Mouse (Mus musculus) large intestine, adult 2 months (tissue): ENCODE results near the gene Xrcc6. TPM values are rescaled to one million over a fixed set of nuclear protein-coding genes. Genes with fewer than 3 reads are reported as not detected.
"Not testable (repeated sequence)": the region's sequence is repeated elsewhere in the genome, so short reads cannot be mapped to it uniquely, and the experiment has no call there.

Source experiments
- DNase-seq: peaks from one replicate; pipeline ENCODE4 v3.0.0-alpha.2; 2012; ENCODE audit warnings: low read depth, low spot score
- WGBS: fragments of 180-500 bp; shearing (Covaris S2); methylation state at CpG from one replicate; pipeline ENCODE4 v1.1.7; 2018; 5-methylcytosine and 5-hydroxymethylcytosine counted together
- polyA plus RNA-seq: library from polyadenylated mRNA; depleted of rRNA; stranded (reverse); fragments of >200 nt; gene quantifications from 2 replicates; pipeline ENCODE4 v1.2.3, GENCODE M21; 2012

Gene Xrcc6
- polyA plus RNA-seq, 1 experiment = 16.8 TPM

GRCm38 (mm10) chr15:81964262-81964661 is 23.4 kb upstream of the Xrcc6 start:
- 4% methylated on average over 1 of the region's 1 CpGs for WGBS
- DNase-seq = no peak

DNA sequence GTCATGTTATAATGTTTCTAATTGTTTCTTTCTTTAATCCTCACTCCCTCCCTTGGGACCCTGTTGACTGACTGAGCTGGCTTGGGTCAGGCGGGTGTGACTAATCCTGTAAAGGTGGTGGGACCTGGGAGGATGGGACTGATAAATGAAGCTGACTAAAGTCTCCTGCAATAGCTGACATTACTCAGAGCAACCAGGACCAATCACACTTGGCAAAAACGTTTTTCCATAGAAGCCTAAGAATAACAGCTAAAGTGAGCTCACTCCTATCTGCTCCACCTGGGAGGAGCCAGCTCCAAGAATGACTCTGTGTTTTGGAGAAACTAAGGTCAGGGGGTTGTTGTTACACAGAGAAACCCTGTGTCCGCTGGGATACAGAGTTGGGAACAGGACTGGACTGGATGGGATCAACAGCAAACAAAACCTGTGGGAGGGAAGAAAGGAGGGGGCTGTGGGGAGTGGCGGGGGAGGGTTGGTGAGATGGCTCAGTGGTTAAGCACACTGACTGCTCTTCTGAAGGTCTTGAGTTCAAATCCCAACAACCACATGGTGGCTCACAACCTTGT is 22.6 kb upstream of the Xrcc6 start:
- no peak for DNase-seq
- WGBS = 68% methylated on average over 4 of the region's 4 CpGs

GRCm38 (mm10) chr15:81966062-81966829 is 21.4 kb upstream of the Xrcc6 start:
- no peak for DNase-seq
- 77% methylated on average over 13 of the region's 14 CpGs for WGBS

DNA sequence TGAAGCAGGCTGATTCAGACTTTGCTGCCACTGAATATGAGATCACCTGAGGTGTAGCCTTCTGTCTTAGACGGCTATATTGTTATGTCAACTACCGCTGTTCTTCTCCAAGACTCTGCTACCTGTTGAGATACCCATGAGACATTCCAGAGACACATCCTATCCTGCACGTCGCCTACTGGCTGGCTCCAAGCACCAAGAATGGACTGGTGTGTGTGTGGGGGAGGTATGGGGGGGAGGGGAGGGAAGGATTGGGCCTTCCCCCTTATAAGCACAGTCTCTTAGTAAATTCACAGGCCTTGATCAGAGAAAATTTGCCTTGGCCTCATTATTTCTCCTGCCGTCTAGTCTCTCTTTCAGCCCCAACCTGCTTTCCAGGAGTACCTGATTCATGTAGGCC is 19.8 kb upstream of the Xrcc6 start:
- DNase-seq = no peak
- 87% methylated on average over 5 of the region's 5 CpGs for WGBS

DNA sequence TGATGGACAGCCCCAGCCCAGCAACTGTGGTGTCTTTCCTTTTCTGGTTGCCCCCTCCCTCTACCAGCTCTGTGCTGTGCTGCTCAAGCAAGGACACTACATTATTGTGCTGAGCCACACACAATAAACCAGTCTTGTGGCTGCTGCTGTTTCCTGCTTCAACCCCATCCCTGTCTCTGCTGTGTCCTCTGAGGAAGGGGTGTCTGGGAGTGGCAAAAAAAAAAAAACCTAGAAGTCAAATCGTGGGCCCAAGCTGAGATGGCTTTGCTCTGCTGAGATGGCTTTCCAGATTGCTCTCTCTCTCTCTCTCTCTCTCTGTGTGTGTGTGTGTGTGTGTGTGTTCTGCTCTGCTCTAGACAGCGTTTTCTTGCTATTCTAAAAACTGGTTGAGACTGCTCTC is 19.2 kb upstream of the Xrcc6 start:
- WGBS = 42% methylated on average over 2 of the region's 2 CpGs
- DNase-seq = no peak

- WGBS = 30% methylated on average over 7 of the region's 7 CpGs
- no peak for DNase-seq
Measured at GRCm38 (mm10) chr15:81969173-81969572, 18.5 kb upstream of the Xrcc6 start.

- WGBS = 60% methylated on average over 6 of the region's 6 CpGs
- not testable (repeated sequence) for DNase-seq
Measured at GRCm38 (mm10) chr15:81969635-81970034, 18.0 kb upstream of the Xrcc6 start.

- WGBS = 96% methylated on average over 4 of the region's 4 CpGs
- DNase-seq = not testable (repeated sequence)
Measured at GRCm38 (mm10) chr15:81970498-81970897, 17.1 kb upstream of the Xrcc6 start.

- DNase-seq = not testable (repeated sequence)
- 93% methylated on average over 8 of the region's 8 CpGs for WGBS
Measured at GRCm38 (mm10) chr15:81975156-81975555, 12.5 kb upstream of the Xrcc6 start.

- DNase-seq = no peak
- WGBS = 95% methylated on average over 23 of the region's 23 CpGs
Measured at GRCm38 (mm10) chr15:81980321-81980720, 7.3 kb upstream of the Xrcc6 start, which contains the start of gene 1700029P11Rik. Gene 1700029P11Rik (plus strand): TSS chr15:81980540.

DNA sequence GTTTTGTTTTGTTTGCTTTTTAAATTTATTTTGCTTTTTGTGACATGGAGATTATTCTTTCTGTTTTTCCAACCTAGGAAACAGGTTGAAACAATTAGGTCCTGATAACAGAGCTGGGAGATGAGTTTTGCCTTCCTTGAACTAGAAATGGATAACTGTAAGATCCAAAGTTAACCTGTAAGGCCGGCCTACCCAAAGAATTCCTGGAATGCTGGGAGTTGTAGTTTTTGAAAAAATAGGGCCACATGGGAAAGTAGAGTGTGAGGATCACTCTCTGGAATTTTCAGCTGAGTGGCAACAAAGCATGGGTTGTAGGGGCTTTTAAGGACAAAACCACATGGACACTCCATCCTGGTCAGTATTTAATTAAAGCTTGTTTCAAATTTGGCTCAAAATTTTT is 5.5 kb upstream of the Xrcc6 start:
- WGBS = 65% methylated on average over 1 of the region's 1 CpGs
- no peak for DNase-seq

DNA sequence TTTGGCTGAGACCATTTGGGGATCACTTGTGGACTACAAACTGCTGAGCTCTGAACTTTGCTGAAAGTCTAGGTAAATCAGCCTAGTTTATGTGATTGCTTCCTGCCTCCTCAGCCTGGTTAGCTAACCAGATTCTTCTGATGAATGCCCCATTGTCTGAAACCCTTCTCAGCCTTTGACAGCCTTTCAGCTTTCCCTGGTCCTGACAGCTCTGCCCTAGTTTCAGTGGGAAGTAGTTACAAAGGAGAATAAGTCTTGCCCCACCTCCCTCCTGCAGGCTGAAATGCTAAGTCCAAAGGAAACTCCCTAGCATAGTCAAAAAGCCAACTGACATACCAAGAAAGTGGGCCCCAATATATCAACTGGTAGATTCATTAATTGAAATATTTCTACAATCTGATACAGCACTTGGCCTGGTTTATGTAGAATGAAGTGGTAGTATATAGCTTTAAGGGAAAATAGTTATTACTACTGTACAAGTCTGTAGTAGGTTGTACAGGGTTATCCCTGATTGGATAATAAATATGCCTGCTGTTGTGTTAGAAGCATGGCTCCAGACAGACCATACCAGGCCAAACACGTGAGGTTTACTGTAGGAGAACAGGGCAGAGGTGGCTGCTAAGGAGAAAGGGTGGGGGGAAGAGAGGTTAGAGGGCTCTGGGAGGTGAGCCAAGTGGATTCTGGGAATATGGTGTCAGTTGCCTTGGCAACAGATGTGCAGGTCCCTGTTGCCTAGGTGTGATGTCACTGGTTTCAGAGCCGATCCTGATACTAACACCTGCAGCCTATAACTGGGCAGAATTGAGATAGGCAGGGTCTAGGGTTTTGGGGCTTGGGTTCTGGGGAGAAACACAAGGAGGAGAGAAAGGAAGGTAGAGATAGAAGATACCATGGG is 2.1 kb upstream of the Xrcc6 start:
- DNase-seq = no peak
- 54% methylated on average over 2 of the region's 2 CpGs for WGBS

- peak; percentile 64 for DNase-seq
- 50% methylated on average over 11 of the region's 11 CpGs for WGBS
Measured at GRCm38 (mm10) chr15:81989371-81990062, 1.9 kb downstream of the Xrcc6 start.

DNA sequence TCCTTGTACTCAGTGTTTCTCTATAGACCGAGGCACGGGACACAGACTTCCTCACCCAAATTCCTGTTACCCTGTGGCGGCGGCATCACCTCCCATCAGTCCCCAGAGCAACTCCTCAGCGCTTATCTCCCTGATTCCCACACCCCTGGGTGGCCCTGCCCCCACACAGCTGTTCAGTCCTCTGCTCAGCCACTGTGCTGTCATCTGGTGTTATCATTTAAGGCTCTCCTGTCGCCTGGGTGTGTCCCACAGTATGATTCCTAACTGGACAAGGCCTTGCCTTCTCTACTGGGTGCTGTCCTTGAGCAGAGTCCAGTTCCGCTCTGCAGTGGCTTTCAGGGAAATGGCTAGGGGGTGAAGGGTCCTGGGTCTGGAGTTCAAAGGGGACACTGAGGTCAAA is 2.9 kb downstream of the Xrcc6 start:
- 43% methylated on average over 7 of the region's 7 CpGs for WGBS
- DNase-seq = no peak

DNA sequence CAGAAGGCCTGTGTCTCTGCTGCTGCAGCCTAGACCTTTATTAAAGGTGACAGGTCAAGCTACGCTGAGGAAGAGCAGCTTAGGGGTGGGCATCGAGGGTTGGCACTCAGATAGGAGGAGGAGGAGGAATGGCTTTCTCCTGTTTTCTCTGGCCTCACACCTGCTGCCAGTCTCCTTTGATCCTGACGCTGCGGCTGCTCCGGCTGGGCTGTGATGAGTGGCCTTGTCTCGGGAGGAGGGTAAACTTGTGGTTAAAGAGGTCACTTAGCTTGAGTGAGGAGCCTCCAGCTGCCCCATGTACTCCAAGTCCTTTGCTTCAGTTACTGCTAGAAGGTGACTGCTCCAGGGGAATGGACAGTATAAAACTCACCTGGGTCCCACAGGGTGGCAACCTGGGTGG is 6.4 kb downstream of the Xrcc6 start:
- 80% methylated on average over 6 of the region's 6 CpGs for WGBS
- DNase-seq = no peak

GRCm38 (mm10) chr15:82004257-82004656 is 16.6 kb downstream of the Xrcc6 start:
- WGBS = 35% methylated on average over 8 of the region's 8 CpGs
- DNase-seq = no peak

DNA sequence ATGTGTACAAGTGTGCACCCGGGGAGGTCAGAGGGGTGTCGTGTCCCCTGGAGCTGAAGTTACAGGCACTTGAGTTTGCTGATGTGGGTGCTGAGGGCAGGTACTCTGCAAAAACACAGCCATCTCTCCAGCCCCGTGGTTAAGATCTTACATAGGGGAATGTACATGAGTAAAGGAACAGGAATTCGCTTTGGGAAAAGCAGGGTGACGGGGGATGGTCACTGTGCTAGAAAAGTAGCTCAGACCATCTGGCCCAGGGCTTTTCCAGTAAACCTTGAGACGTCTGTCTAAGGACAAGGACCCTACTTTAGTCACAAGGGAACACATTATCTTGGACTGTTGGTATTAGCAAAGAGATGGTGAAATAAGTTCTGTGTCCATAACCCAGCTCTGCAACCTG is 24.3 kb downstream of the Xrcc6 start:
- no peak for DNase-seq
- WGBS = 84% methylated on average over 6 of the region's 6 CpGs

GRCm38 (mm10) chr15:82014745-82015391 is 27.2 kb downstream of the Xrcc6 start:
- 14% methylated on average over 9 of the region's 9 CpGs for WGBS
- DNase-seq = no peak

- under 1% methylated on average over 39 of the region's 39 CpGs for WGBS
- DNase-seq = no peak
Measured at GRCm38 (mm10) chr15:82015392-82016100, 27.9 kb downstream of the Xrcc6 start.
